In the genomic region with DNA sequence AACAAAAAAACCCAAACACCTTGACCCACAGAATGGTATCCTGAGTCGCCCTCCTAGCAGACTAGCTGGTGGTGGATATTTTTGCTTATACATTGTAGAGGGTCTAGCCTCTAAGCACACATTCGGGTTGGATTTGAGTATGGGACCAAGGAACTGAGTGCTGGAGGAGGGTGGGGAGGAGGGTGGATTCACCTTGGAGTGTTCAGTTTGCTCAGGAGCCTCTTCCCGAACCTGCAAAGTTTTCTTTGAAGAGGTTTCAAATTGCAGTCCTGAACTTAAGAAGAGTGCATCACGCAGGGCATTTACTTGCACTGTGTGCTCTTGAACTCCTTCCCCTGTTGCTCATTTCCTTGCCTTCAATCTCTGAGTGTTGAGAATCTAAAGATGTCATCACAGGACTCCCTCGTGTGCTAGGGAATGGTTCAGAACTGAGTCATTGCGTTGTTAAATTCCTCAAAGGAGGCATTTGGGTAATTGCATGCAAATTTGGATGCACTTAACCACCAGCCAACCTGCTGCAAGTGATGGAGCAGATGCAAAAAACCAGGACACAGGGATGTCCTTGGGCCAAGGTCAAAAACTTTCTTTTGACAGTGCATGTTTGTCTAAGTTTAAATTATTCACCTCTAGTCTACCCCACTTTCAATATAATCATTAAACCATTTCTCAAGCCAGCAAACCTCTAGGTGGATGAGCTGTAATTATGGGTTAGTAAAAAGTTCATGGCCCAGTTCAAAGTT, we compare ENCODE assay signal across 8 mouse cellular contexts. TPM values are rescaled to one million over a fixed set of nuclear protein-coding genes. Genes with fewer than 3 reads are reported as not detected.
DNase-seq lines count a peak whose midpoint lies in the region; ATAC-seq and TF ChIP-seq lines count a peak whose summit lies in the region.

No protein-coding gene starts in this region.

- H3K4me3 ChIP-seq in gastrocnemius, adult 2 months = peak overlapping the region; percentile 92
- peak overlapping the region; percentile 64 for H3K4me3 ChIP-seq in heart, postnatal 0 days (ENCODE audit: low read depth, low read length)
- peak overlapping the region; percentile 67 to 69 for H3K4me3 ChIP-seq in liver, embryonic 14.5 days (ENCODE audit: insufficient read depth in 1 of 2, low read depth in 2 of 2, low read length in 2 of 2)

- peak overlapping the region; percentile 82 for H3K9ac ChIP-seq in heart, postnatal 0 days (replicated peaks; ENCODE audit: low read depth, low read length)
- H3K9ac ChIP-seq in liver, embryonic 14.5 days (replicated peaks) = no peak overlapping the region

- H3K9me3 ChIP-seq in heart, postnatal 0 days (replicated peaks; ENCODE audit: control insufficient read depth, low read length) = no peaks in the 10 kb centered on the region
- no peaks in the 10 kb centered on the region for H3K9me3 ChIP-seq in liver, embryonic 14.5 days (ENCODE audit: control insufficient read depth, low read length)

- H3K4me2 ChIP-seq in heart, postnatal 0 days (ENCODE audit: low read depth, low read length) = peak overlapping the region; percentile 80
- H3K4me2 ChIP-seq in liver, embryonic 14.5 days (ENCODE audit: low read depth) = peak overlapping the region; percentile 89

- H3K4me1 ChIP-seq in heart, postnatal 0 days (ENCODE audit: control insufficient read depth, insufficient read depth) = peaks cover 37% of the 10 kb centered on the region
- peaks cover 0 to 10% of the 10 kb centered on the region in 2 experiments; a peak in 1 of 4 replicates for H3K4me1 ChIP-seq in liver, embryonic 14.5 days (replicated peaks; ENCODE audit: control insufficient read depth in 2 of 2, insufficient read depth in 2 of 2, low read length in 1 of 2)

- DNase-seq in gastrocnemius, adult 2 months = no peak
- no peak for DNase-seq in gastrocnemius, postnatal 25 days
- DNase-seq in R1 (ENCODE audit: low read depth, low spot score) = peak; percentile 54
- no peak for DNase-seq in heart, postnatal 0 days (ENCODE audit: low spot score)
- DNase-seq in liver, embryonic 14.5 days (ENCODE audit: low read depth in 3 of 3, low spot score in 3 of 3) = no peak
- no peak for DNase-seq in adrenal gland, postnatal 36 days
- DNase-seq in cerebellum, adult 11-12 months = no peak
- no peak for DNase-seq in urinary bladder, postnatal 4 days (ENCODE audit: low spot score in 2 of 2)

- TF ChIP-seq EP300 in heart, postnatal 0 days (IDR thresholded peaks at IDR 0.05; ENCODE audit: low read depth) = no peak
- no peak for TF ChIP-seq EP300 in liver, embryonic 14.5 days (IDR thresholded peaks at IDR 0.05; ENCODE audit: low read depth)

- H3K27ac ChIP-seq in gastrocnemius, adult 2 months = peak overlapping the region; percentile 96
- peak overlapping the region; percentile 99 for H3K27ac ChIP-seq in heart, postnatal 0 days (ENCODE audit: low read depth)
- no peak overlapping the region for H3K27ac ChIP-seq in liver, embryonic 14.5 days

- no peak for TF ChIP-seq CTCF in gastrocnemius, adult 2 months (IDR thresholded peaks at IDR 0.05)
- no peak for TF ChIP-seq CTCF in heart, postnatal 0 days (IDR thresholded peaks at IDR 0.05; ENCODE audit: low read depth)
- TF ChIP-seq CTCF in liver, embryonic 14.5 days (IDR thresholded peaks at IDR 0.05; ENCODE audit: low read depth) = no peak

- H3K36me3 ChIP-seq in heart, postnatal 0 days (replicated peaks; ENCODE audit: control insufficient read depth, insufficient read depth, low read length) = no peaks in the 10 kb centered on the region
- H3K36me3 ChIP-seq in liver, embryonic 14.5 days (replicated peaks; ENCODE audit: control insufficient read depth, insufficient read depth, low read depth) = no peaks in the 10 kb centered on the region

- ATAC-seq in heart, postnatal 0 days (ENCODE audit: insufficient read depth, low read depth) = no peak
- no peak for ATAC-seq in liver, embryonic 14.5 days (ENCODE audit: insufficient read depth)

- WGBS in heart, postnatal 0 days = 7% methylated on average over 6 of the region's 6 CpGs
- 17% methylated on average over 6 of the region's 6 CpGs for WGBS in liver, embryonic 14.5 days (ENCODE audit: insufficient replicate concordance)

- H3K27me3 ChIP-seq in heart, postnatal 0 days (ENCODE audit: control insufficient read depth, insufficient read depth, low read length) = no peaks in the 10 kb centered on the region
- no peaks in the 10 kb centered on the region for H3K27me3 ChIP-seq in liver, embryonic 14.5 days (ENCODE audit: control insufficient read depth, insufficient read depth, low read length)

- intact Hi-C loops in gastrocnemius, adult 2 months (cut with DNase I) = loop anchor here (1.0 to 5.0 kb wide), 2 partner anchors 32 to 66 kb away; no protein-coding TSS in a partner anchor

RNA-seq across cellular contexts. Expression of gene Oxct1, which starts 1.7 kb away (rescaled TPM):
- 100 to 1,000 TPM; 266 to 585 TPM for total RNA-seq in gastrocnemius, adult 2 months (2021)
- total RNA-seq in gastrocnemius, postnatal 25 days (2021) = 100 to 1,000 TPM; 320 to 370 TPM
- total RNA-seq in heart, postnatal 0 days (2014; rRNA removed; ENCODE audit: low replicate concordance) = 262 and 335 TPM in 2 replicates
- polyA plus RNA-seq in heart, postnatal 0 days (2015; fragmentation: Nextera tagmentation; extraction: Ambion mirVana) = 301 and 332 TPM in 2 replicates
- polyA plus RNA-seq in liver, embryonic 14.5 days (2012; rRNA removed) = 5.8 and 9.4 TPM in 2 replicates
- 24.4 and 31.5 TPM in 2 replicates for polyA plus RNA-seq in liver, embryonic 14.5 days (2014; fragmentation: Nextera tagmentation; extraction: Ambion mirVana)
- total RNA-seq in adrenal gland, postnatal 36 days (2021) = 100 to 1,000 TPM; 137 to 207 TPM

RNA-seq across cellular contexts. Expression of gene AW549877, which starts 32.3 kb away (rescaled TPM):
- total RNA-seq in gastrocnemius, adult 2 months (2021) = 10 to 100 TPM; 12.6 to 13.4 TPM
- 10 to 100 TPM; 11.2 to 11.5 TPM for total RNA-seq in gastrocnemius, postnatal 25 days (2021)
- 16.3 and 16.4 TPM in 2 replicates for total RNA-seq in heart, postnatal 0 days (2014; rRNA removed; ENCODE audit: low replicate concordance)
- 11.7 and 12.5 TPM in 2 replicates for polyA plus RNA-seq in heart, postnatal 0 days (2015; fragmentation: Nextera tagmentation; extraction: Ambion mirVana)
- polyA plus RNA-seq in liver, embryonic 14.5 days (2012; rRNA removed) = 7.0 and 7.2 TPM in 2 replicates
- polyA plus RNA-seq in liver, embryonic 14.5 days (2014; fragmentation: Nextera tagmentation; extraction: Ambion mirVana) = 6.6 and 7.4 TPM in 2 replicates
- 10 to 100 TPM; 53.3 to 57.5 TPM for total RNA-seq in adrenal gland, postnatal 36 days (2021)

RNA-seq across cellular contexts. Expression of gene Fbxo4, which starts 48.5 kb away (rescaled TPM):
- total RNA-seq in gastrocnemius, adult 2 months (2021) = 1 to 10 TPM; 3.6 to 4.3 TPM
- total RNA-seq in gastrocnemius, postnatal 25 days (2021) = 1 to 10 TPM; 3.7 to 4.8 TPM
- 8.6 and 16.6 TPM in 2 replicates for total RNA-seq in heart, postnatal 0 days (2014; rRNA removed; ENCODE audit: low replicate concordance)
- polyA plus RNA-seq in heart, postnatal 0 days (2015; fragmentation: Nextera tagmentation; extraction: Ambion mirVana) = 15.4 and 16.5 TPM in 2 replicates
- polyA plus RNA-seq in liver, embryonic 14.5 days (2012; rRNA removed) = 1.5 and 2.0 TPM in 2 replicates
- 2.5 and 2.8 TPM in 2 replicates for polyA plus RNA-seq in liver, embryonic 14.5 days (2014; fragmentation: Nextera tagmentation; extraction: Ambion mirVana)
- total RNA-seq in adrenal gland, postnatal 36 days (2021) = 10 to 100 TPM; 17.0 to 27.6 TPM
